Mouse (Mus musculus) heart, postnatal 4 days (tissue): ENCODE measurements around the gene Ccnd2. TPM values are rescaled to one million over a fixed set of nuclear protein-coding genes. Genes with fewer than 3 reads are reported as not detected.

ENCODE experiments used
- DNase-seq: peaks from one replicate; pipeline ENCODE4 v3.0.0; 2021
- total RNA-seq, 2 experiments: library from RNA; stranded (reverse); gene quantifications; 2 replicates each; pipeline ENCODE4 v1.2.3; 2021

Ccnd2 gene
- total RNA-seq, 2 experiments from 2014 or later = 282 to 291 TPM

GRCm38 (mm10) chr6:127108368-127109060 is 43.5 kb downstream of the Ccnd2 start:
- no peak for DNase-seq

GRCm38 (mm10) chr6:127107413-127107812 is 44.6 kb downstream of the Ccnd2 start:
- no peak for DNase-seq

GRCm38 (mm10) chr6:127106726-127107125 is 45.3 kb downstream of the Ccnd2 start:
- no peak for DNase-seq

GRCm38 (mm10) chr6:127106189-127106588 is 45.8 kb downstream of the Ccnd2 start:
- peak; percentile 43 for DNase-seq

GRCm38 (mm10) chr6:127105107-127105506 is 46.9 kb downstream of the Ccnd2 start:
- peak; percentile 68 for DNase-seq

GRCm38 (mm10) chr6:127104396-127105029 is 47.5 kb downstream of the Ccnd2 start:
- no peak for DNase-seq

- DNase-seq = no peak
Observed at GRCm38 (mm10) chr6:127103506-127104275, 48.3 kb downstream of the Ccnd2 start.

- DNase-seq = peak; percentile 32
Observed at GRCm38 (mm10) chr6:127094565-127094964, 57.4 kb downstream of the Ccnd2 start.

GRCm38 (mm10) chr6:127086739-127087138 is 65.3 kb downstream of the Ccnd2 start:
- peak; percentile 69 for DNase-seq

- no peak for DNase-seq
Observed at GRCm38 (mm10) chr6:127081820-127082219, 70.2 kb downstream of the Ccnd2 start.

- peak; percentile 59 for DNase-seq
Observed at GRCm38 (mm10) chr6:127079867-127080731, 71.9 kb downstream of the Ccnd2 start.

Other genes starting within 250 kb of the Ccnd2 start
- not detected for gene Dyrk4, start 230.4 kb downstream of the Ccnd2 start, total RNA-seq
- 10 to 100 TPM; 16.0 to 17.2 TPM for gene Rad51ap1, start 212.6 kb downstream of the Ccnd2 start, total RNA-seq
- 10 to 100 TPM in 1 of 2 experiments, 1 to 10 TPM in 1; 9.4 to 11.6 TPM for gene D6Wsu163e, start 212.2 kb downstream of the Ccnd2 start, total RNA-seq
- gene Fgf6, start 136.6 kb downstream of the Ccnd2 start, total RNA-seq = under 1 TPM; 0.14 to 0.23 TPM
- gene Fgf23, start 79.3 kb downstream of the Ccnd2 start, total RNA-seq = under 1 TPM in 1 of 2 experiments, not detected in 1; 0.14 TPM
- gene Tigar, start 42.6 kb downstream of the Ccnd2 start, total RNA-seq = 10 to 100 TPM; 29.4 to 32.9 TPM